Mouse (Mus musculus) midbrain, embryonic 13.5 days (tissue): ENCODE measurements around the gene Wdr91. TPM values are rescaled to one million over a fixed set of nuclear protein-coding genes. Genes with fewer than 3 reads are reported as not detected.

Source experiments
- ATAC-seq: fragments of 200-750 bp; cut with Nextera tagmentation; 2 replicates; pipeline ENCODE4 v1.8.0; 2017; ENCODE audit warnings: mild to moderate bottlenecking, moderate TSS enrichment, moderate library complexity
- H3K27ac ChIP-seq: fragments of 300-500 bp; sonication (generic); 2 replicates; pipeline ENCODE4 v1.5.1; 2015; ENCODE audit warnings: inconsistent platforms, mild to moderate bottlenecking, moderate library complexity
- H3K27me3 ChIP-seq: fragments of 300-500 bp; sonication (generic); 2 replicates; pipeline ENCODE4 v1.6.1; 2015; ENCODE audit warnings: mild to moderate bottlenecking, inconsistent platforms
- H3K36me3 ChIP-seq: fragments of 300-500 bp; sonication (generic); 2 replicates; pipeline ENCODE4 v1.6.1; 2015; ENCODE audit warnings: mild to moderate bottlenecking, inconsistent platforms
- H3K4me1 ChIP-seq: fragments of 300-500 bp; sonication (generic); replicated peaks from 2 replicates; pipeline ENCODE4 v1.6.1; 2015; ENCODE audit warnings: inconsistent platforms
- H3K4me2 ChIP-seq: fragments of 300-500 bp; sonication (generic); replicated peaks from 2 replicates; pipeline ENCODE4 v1.6.1; 2015; ENCODE audit warnings: moderate library complexity, mild to moderate bottlenecking, inconsistent platforms
- H3K4me3 ChIP-seq: fragments of 300-500 bp; sonication (generic); replicated peaks from 2 replicates; pipeline ENCODE4 v1.5.1; 2015; ENCODE audit warnings: mild to moderate bottlenecking, inconsistent platforms
- H3K9ac ChIP-seq: fragments of 300-500 bp; sonication (generic); replicated peaks from 2 replicates; pipeline ENCODE4 v1.6.1; 2015; ENCODE audit warnings: mild to moderate bottlenecking, inconsistent platforms
- H3K9me3 ChIP-seq: fragments of 300-500 bp; sonication (generic); 2 replicates; pipeline ENCODE4 v1.6.1; 2016; ENCODE audit warnings: mild to moderate bottlenecking, inconsistent platforms
- WGBS: fragments of 180-500 bp; shearing (Covaris S2); methylation state at CpG from one replicate; pipeline ENCODE4 v1.1.7; 2015; 5-methylcytosine and 5-hydroxymethylcytosine counted together
- polyA plus RNA-seq: library from polyadenylated mRNA; unstranded; fragments of >200 nt; fragmentation: Nextera tagmentation; extraction: Ambion mirVana; gene quantifications from 2 replicates; pipeline ENCODE4 v1.2.1, GENCODE M21; 2015

Gene Wdr91
- polyA plus RNA-seq, 1 experiment from 2014 or later, result 12.0 TPM

GRCm38 (mm10) chr6:34899127-34899526 lies 11.5 kb downstream of the Wdr91 start:
- no peaks in the 10 kb centered on the region for H3K9me3 ChIP-seq
- H3K9ac ChIP-seq, result no peak overlapping the region
- peaks cover 5% of the 10 kb centered on the region; the same call in 1 of the 2 replicates for H3K4me1 ChIP-seq
- WGBS, result 85% methylated on average over 2 of the region's 2 CpGs
- H3K4me3 ChIP-seq, result no peak overlapping the region
- H3K27ac ChIP-seq, result no peak overlapping the region
- no peak overlapping the region for H3K4me2 ChIP-seq
- no peak for ATAC-seq
- H3K36me3 ChIP-seq, result peaks cover 82% of the 10 kb centered on the region
- H3K27me3 ChIP-seq, result no peaks in the 10 kb centered on the region

GRCm38 (mm10) chr6:34896168-34896780 lies 14.4 kb downstream of the Wdr91 start:
- 47% methylated on average over 16 of the region's 16 CpGs for WGBS
- H3K4me1 ChIP-seq, result no peaks in the 10 kb centered on the region; the same call in 1 of the 2 replicates
- H3K36me3 ChIP-seq, result peaks cover 88% of the 10 kb centered on the region
- no peak overlapping the region for H3K4me2 ChIP-seq
- H3K27ac ChIP-seq, result no peak overlapping the region
- H3K4me3 ChIP-seq, result no peak overlapping the region
- H3K9me3 ChIP-seq, result no peaks in the 10 kb centered on the region
- ATAC-seq, result no peak
- H3K27me3 ChIP-seq, result no peaks in the 10 kb centered on the region
- 0 out of 2 replicates have a peak overlapping the region, but pooled peaks have one; percentile 28 for H3K9ac ChIP-seq

GRCm38 (mm10) chr6:34895569-34895968 lies 15.1 kb downstream of the Wdr91 start:
- no peaks in the 10 kb centered on the region for H3K4me1 ChIP-seq
- no peak overlapping the region for H3K27ac ChIP-seq
- H3K27me3 ChIP-seq, result no peaks in the 10 kb centered on the region
- no peaks in the 10 kb centered on the region for H3K9me3 ChIP-seq
- H3K36me3 ChIP-seq, result peaks cover 88% of the 10 kb centered on the region
- H3K4me3 ChIP-seq, result no peak overlapping the region
- ATAC-seq, result no peak
- H3K4me2 ChIP-seq, result no peak overlapping the region
- H3K9ac ChIP-seq, result no peak overlapping the region
- WGBS, result 89% methylated on average over 7 of the region's 7 CpGs

GRCm38 (mm10) chr6:34889185-34889584 lies 21.5 kb downstream of the Wdr91 start:
- 27% methylated on average over 4 of the region's 4 CpGs for WGBS
- no peak for ATAC-seq
- no peak overlapping the region for H3K4me2 ChIP-seq
- 0 out of 2 replicates have a peak, but pooled peaks cover 5% of the 10 kb centered on the region for H3K27me3 ChIP-seq
- no peaks in the 10 kb centered on the region for H3K9me3 ChIP-seq
- H3K27ac ChIP-seq, result no peak overlapping the region
- H3K4me3 ChIP-seq, result no peak overlapping the region
- peaks cover 18% of the 10 kb centered on the region for H3K4me1 ChIP-seq
- peaks cover 69% of the 10 kb centered on the region for H3K36me3 ChIP-seq
- no peak overlapping the region for H3K9ac ChIP-seq

- no peak overlapping the region for H3K4me3 ChIP-seq
- 0 out of 2 replicates have a peak, but pooled peaks cover 5% of the 10 kb centered on the region for H3K27me3 ChIP-seq
- no peaks in the 10 kb centered on the region for H3K9me3 ChIP-seq
- ATAC-seq, result peak; percentile 88
- H3K4me1 ChIP-seq, result peaks cover 18% of the 10 kb centered on the region
- peaks cover 69% of the 10 kb centered on the region for H3K36me3 ChIP-seq
- 18% methylated on average over 6 of the region's 6 CpGs for WGBS
- H3K27ac ChIP-seq, result peak overlapping the region; percentile 73
- H3K4me2 ChIP-seq, result no peak overlapping the region
- H3K9ac ChIP-seq, result peak overlapping the region; percentile 43
These were observed 23.4 kb downstream of the Wdr91 start for GRCm38 (mm10) chr6:34887131-34887850.

GRCm38 (mm10) chr6:34884724-34885123 lies 26.0 kb downstream of the Wdr91 start:
- H3K27ac ChIP-seq, result no peak overlapping the region
- 0 out of 2 replicates have a peak, but pooled peaks cover 5% of the 10 kb centered on the region for H3K27me3 ChIP-seq
- no peak for ATAC-seq
- H3K4me3 ChIP-seq, result no peak overlapping the region
- peaks cover 60% of the 10 kb centered on the region for H3K36me3 ChIP-seq
- H3K9ac ChIP-seq, result no peak overlapping the region
- no peaks in the 10 kb centered on the region for H3K9me3 ChIP-seq
- H3K4me2 ChIP-seq, result no peak overlapping the region
- 94% methylated on average over 7 of the region's 7 CpGs for WGBS
- peaks cover 18% of the 10 kb centered on the region for H3K4me1 ChIP-seq

DNA sequence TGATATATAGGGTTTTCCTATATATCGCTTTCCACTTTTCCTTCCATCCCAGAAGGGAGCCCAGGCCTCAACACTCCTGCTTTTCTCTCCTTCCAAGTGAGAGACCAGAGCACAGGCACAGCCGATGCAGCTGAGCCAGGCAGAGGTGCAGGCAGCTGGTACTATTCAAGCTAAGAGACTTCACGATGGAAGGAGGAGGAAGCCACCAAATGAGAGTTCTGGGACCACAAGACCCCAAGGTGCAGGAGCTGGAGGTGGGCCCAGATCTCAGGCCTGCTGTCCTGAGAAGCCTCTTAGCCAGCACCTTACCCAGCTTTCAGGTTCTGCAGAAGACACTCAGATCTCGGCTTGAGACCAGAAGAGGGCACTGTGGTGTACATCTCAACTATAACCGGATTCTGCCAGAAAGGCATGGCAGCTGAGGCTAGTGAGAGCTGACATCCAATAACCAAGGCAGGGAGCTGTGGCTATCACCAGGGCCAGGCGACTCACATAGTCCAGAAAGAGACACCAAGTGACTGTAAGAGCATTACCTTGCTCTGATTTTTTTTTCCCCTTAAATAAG lies 30.7 kb downstream of the Wdr91 start:
- Histone ChIP-seq H3K27me3 (no peaks in the 10 kb centered on the region), H3K4me1 (peaks cover 20% of the 10 kb centered on the region), H3K36me3 (peaks cover 42% of the 10 kb centered on the region), H3K9ac (no peak overlapping the region), H3K27ac (no peak overlapping the region), H3K9me3 (no peaks in the 10 kb centered on the region), H3K4me2 (no peak overlapping the region), H3K4me3 (no peak overlapping the region)
- ATAC-seq, result no peak
- WGBS, result 52% methylated on average over 6 of the region's 6 CpGs

DNA sequence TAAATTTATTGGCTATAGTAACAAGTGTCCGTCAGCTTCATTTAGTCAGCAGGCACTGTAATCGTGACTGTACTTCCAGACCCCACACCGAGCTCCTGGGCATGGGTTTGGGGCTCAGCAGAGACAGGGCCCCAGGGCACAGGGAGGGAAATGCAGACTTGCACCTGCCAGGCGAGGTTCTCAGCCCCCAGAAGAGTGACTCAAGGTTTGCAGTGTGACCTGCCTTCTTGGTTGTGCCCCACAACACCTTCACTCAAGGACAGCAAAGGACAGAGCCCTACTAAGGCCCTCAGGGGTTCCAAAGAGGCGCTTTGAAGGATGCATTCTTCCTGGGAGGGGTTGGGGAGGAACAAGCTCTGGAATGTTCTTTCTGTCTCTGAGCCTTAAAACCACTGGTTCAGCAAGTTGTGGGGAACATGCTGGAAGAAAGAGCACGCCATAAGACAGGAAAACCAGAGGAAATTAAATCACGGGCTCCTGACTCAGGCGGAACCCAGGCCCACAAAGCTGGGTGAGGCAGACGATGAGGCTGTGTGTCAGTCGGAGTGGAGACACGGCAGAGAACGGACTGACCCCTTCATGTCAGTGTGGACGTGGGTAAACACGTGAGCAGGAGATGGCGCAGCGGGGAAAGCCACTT lies 31.5 kb downstream of the Wdr91 start:
- peaks cover 20% of the 10 kb centered on the region for H3K4me1 ChIP-seq
- H3K27me3 ChIP-seq, result no peaks in the 10 kb centered on the region
- no peak overlapping the region for H3K4me2 ChIP-seq
- ATAC-seq, result no peak
- H3K4me3 ChIP-seq, result no peak overlapping the region
- WGBS, result 91% methylated on average over 16 of the region's 16 CpGs
- no peak overlapping the region for H3K27ac ChIP-seq
- peaks cover 36% of the 10 kb centered on the region for H3K36me3 ChIP-seq
- no peak overlapping the region for H3K9ac ChIP-seq
- no peaks in the 10 kb centered on the region for H3K9me3 ChIP-seq

GRCm38 (mm10) chr6:34877509-34878321 lies 33.0 kb downstream of the Wdr91 start, which contains the start of gene Cyren:
Gene Cyren (minus strand): TSS chr6:34878060.
- Histone ChIP-seq H3K4me1 (peaks cover 20% of the 10 kb centered on the region), H3K36me3 (peaks cover 26% of the 10 kb centered on the region), H3K9ac (peak within 1 kb of the TSS; percentile 84), H3K27ac (peak within 1 kb of the TSS; percentile 91), H3K27me3 (no peaks in the 10 kb centered on the region), H3K4me2 (peak within 1 kb of the TSS; percentile 73), H3K4me3 (peak within 1 kb of the TSS; percentile 66), H3K9me3 (no peaks in the 10 kb centered on the region)
- WGBS, result under 1% methylated on average over 56 of the region's 56 CpGs
- peak; percentile 95 for ATAC-seq

- 65% methylated on average over 2 of the region's 2 CpGs for WGBS
- no peaks in the 10 kb centered on the region for H3K27me3 ChIP-seq
- peaks cover 20% of the 10 kb centered on the region for H3K4me1 ChIP-seq
- peaks cover 20% of the 10 kb centered on the region for H3K36me3 ChIP-seq
- H3K9ac ChIP-seq, result peak overlapping the region; percentile 84
- H3K4me2 ChIP-seq, result peak overlapping the region; percentile 73
- no peak overlapping the region; the same call in 1 of the 2 replicates for H3K27ac ChIP-seq
- no peaks in the 10 kb centered on the region for H3K9me3 ChIP-seq
- H3K4me3 ChIP-seq, result peak overlapping the region; percentile 66
- no peak for ATAC-seq
These were observed 33.9 kb downstream of the Wdr91 start for GRCm38 (mm10) chr6:34876835-34877156.
